Mouse (Mus musculus) hindbrain, postnatal 0 days (tissue): Measurements from ENCODE around the gene Prr36. TPM values are rescaled to one million over a fixed set of nuclear protein-coding genes. Genes with fewer than 3 reads are reported as not detected.

Source experiments
- ATAC-seq: fragments of 200-750 bp; cut with Nextera tagmentation; 2 replicates; pipeline ENCODE4 v1.8.0; 2017; ENCODE audit warnings: mild to moderate bottlenecking, moderate TSS enrichment, moderate library complexity
- DNase-seq: peaks from one replicate; pipeline ENCODE4 v3.0.0-alpha.2; 2015; ENCODE audit warnings: low spot score
- H3K27ac ChIP-seq: fragments of 300-500 bp; sonication (generic); 2 replicates; pipeline ENCODE4 v1.5.1; 2014; ENCODE audit warnings: mild to moderate bottlenecking
- H3K27me3 ChIP-seq: fragments of 300-500 bp; sonication (generic); 2 replicates; pipeline ENCODE4 v1.6.1; 2014; ENCODE audit warnings: low read length, mixed read lengths; ENCODE audit not compliant: insufficient read depth
- H3K36me3 ChIP-seq: fragments of 300-500 bp; sonication (generic); 2 replicates; pipeline ENCODE4 v1.6.1; 2014; ENCODE audit warnings: low read length, mixed read lengths; ENCODE audit not compliant: insufficient read depth
- H3K4me1 ChIP-seq: fragments of 300-500 bp; sonication (generic); 2 replicates; pipeline ENCODE4 v1.6.1; 2014; ENCODE audit warnings: antibody characterized with exemption, low read length, mixed read lengths; ENCODE audit not compliant: insufficient read depth
- H3K4me2 ChIP-seq: fragments of 300-500 bp; sonication (generic); 2 replicates; pipeline ENCODE4 v1.6.1; 2014; ENCODE audit warnings: low read depth, mild to moderate bottlenecking, low read length, moderate library complexity, mixed read lengths
- H3K4me3 ChIP-seq: fragments of 300-500 bp; sonication (generic); 2 replicates; pipeline ENCODE4 v1.5.1; 2014; ENCODE audit warnings: low read length
- H3K9ac ChIP-seq: fragments of 300-500 bp; sonication (generic); replicated peaks from 2 replicates; pipeline ENCODE4 v1.6.1; 2014; ENCODE audit warnings: mild to moderate bottlenecking, low read length, moderate library complexity, mixed read lengths
- H3K9me3 ChIP-seq: fragments of 300-500 bp; sonication (generic); 2 replicates; pipeline ENCODE4 v1.6.1; 2016; ENCODE audit warnings: low read length, mixed read lengths
- CTCF ChIP-seq: IDR thresholded peaks from 2 replicates; pipeline ENCODE4 v1.5.1; 2016; ENCODE audit warnings: antibody characterized with exemption, control low read depth, low read depth
- WGBS: fragments of 180-500 bp; shearing (Covaris S2); extraction: QIAGEN DNeasy Blood & Tissue Kit; methylation state at CpG from one replicate; pipeline ENCODE4 v1.1.7; 2014; 5-methylcytosine and 5-hydroxymethylcytosine counted together
- polyA plus RNA-seq: library from polyadenylated mRNA; unstranded; fragments of >200 nt; fragmentation: Nextera tagmentation; extraction: Ambion mirVana; gene quantifications from 2 replicates; pipeline ENCODE4 v1.2.1, GENCODE M21; 2015
- total RNA-seq: library from RNA; depleted of rRNA; stranded (reverse); fragments of >200 nt; gene quantifications from 2 replicates; pipeline ENCODE4 v1.2.3, GENCODE M21; 2014

Gene Prr36
- total and polyA plus RNA-seq, 2 experiments from 2014 or later, result 24.8 to 32.4 TPM

- peaks cover 22% of the 10 kb centered on the region for H3K4me1 ChIP-seq
- ATAC-seq, result 0 out of 2 replicates have a peak, but pooled peaks have one; percentile 1
These were observed 3.0 kb downstream of the Prr36 start for GRCm38 (mm10) chr8:4214006-4214980.

GRCm38 (mm10) chr8:4213210-4214005, 3.9 kb downstream of the Prr36 start:
- peak overlapping the region; percentile 49 for H3K27ac ChIP-seq
- no peaks in the 10 kb centered on the region for H3K9me3 ChIP-seq
- peak overlapping the region; percentile 86 for H3K4me2 ChIP-seq
- no peak for TF ChIP-seq CTCF
- peak; percentile 60 for DNase-seq
- WGBS, result 7% methylated on average over 18 of the region's 18 CpGs
- no peaks in the 10 kb centered on the region for H3K27me3 ChIP-seq
- peak overlapping the region; percentile 50 for H3K9ac ChIP-seq
- peaks cover 7% of the 10 kb centered on the region; the same call in 1 of the 2 replicates for H3K36me3 ChIP-seq
- H3K4me1 ChIP-seq, result peaks cover 22% of the 10 kb centered on the region
- H3K4me3 ChIP-seq, result peak overlapping the region; percentile 43
- ATAC-seq, result peak; percentile 4; the same call in 1 of the 2 replicates

More at GRCm38 (mm10) chr8:4214006-4214980, 3.0 kb downstream of the Prr36 start:
- Histone ChIP-seq H3K9ac (no peak overlapping the region; the same call in 1 of the 2 replicates), H3K4me3 (peak overlapping the region; percentile 43), H3K4me2 (peak overlapping the region; percentile 86), H3K9me3 (no peaks in the 10 kb centered on the region), H3K27ac (peak overlapping the region; percentile 49; the same call in 1 of the 2 replicates), H3K27me3 (no peaks in the 10 kb centered on the region), H3K36me3 (peaks cover 7% of the 10 kb centered on the region; the same call in 1 of the 2 replicates)
- DNase-seq, result peak; percentile 35
- 18% methylated on average over 33 of the region's 33 CpGs for WGBS
- TF ChIP-seq CTCF, result no peak

- Histone ChIP-seq H3K27me3 (no peaks in the 10 kb centered on the region), H3K4me1 (peaks cover 22% of the 10 kb centered on the region), H3K4me3 (peak overlapping the region; percentile 43), H3K27ac (peak overlapping the region; percentile 49), H3K9me3 (no peaks in the 10 kb centered on the region), H3K36me3 (peaks cover 7% of the 10 kb centered on the region; the same call in 1 of the 2 replicates), H3K9ac (peak overlapping the region; percentile 50), H3K4me2 (peak overlapping the region; percentile 86)
- peak; percentile 52 for DNase-seq
- no peak for TF ChIP-seq CTCF
- peak; percentile 3; the same call in 1 of the 2 replicates for ATAC-seq
- WGBS, result 2% methylated on average over 25 of the region's 25 CpGs
These were observed 4.5 kb downstream of the Prr36 start for GRCm38 (mm10) chr8:4212809-4213209.

GRCm38 (mm10) chr8:4211097-4211496, 6.2 kb downstream of the Prr36 start:
- peak; percentile 32 for DNase-seq

GRCm38 (mm10) chr8:4207016-4207350, 10.3 kb downstream of the Prr36 start:
- Histone ChIP-seq H3K4me2 (no peak overlapping the region), H3K4me3 (no peak overlapping the region), H3K9me3 (no peaks in the 10 kb centered on the region), H3K36me3 (peaks cover 38% of the 10 kb centered on the region), H3K4me1 (no peaks in the 10 kb centered on the region), H3K9ac (no peak overlapping the region), H3K27ac (no peak overlapping the region), H3K27me3 (no peaks in the 10 kb centered on the region)
- TF ChIP-seq CTCF, result no peak
- 56% methylated on average over 2 of the region's 2 CpGs for WGBS
- DNase-seq, result no peak
- ATAC-seq, result 0 out of 2 replicates have a peak, but pooled peaks have one; percentile 1

More at GRCm38 (mm10) chr8:4211097-4211496, 6.2 kb downstream of the Prr36 start:
- no peaks in the 10 kb centered on the region for H3K27me3 ChIP-seq
- ATAC-seq, result no peak
- no peaks in the 10 kb centered on the region for H3K9me3 ChIP-seq
- H3K27ac ChIP-seq, result no peak overlapping the region
- H3K4me2 ChIP-seq, result no peak overlapping the region
- no peak overlapping the region for H3K4me3 ChIP-seq
- H3K36me3 ChIP-seq, result peaks cover 7% of the 10 kb centered on the region; the same call in 1 of the 2 replicates
- no peak overlapping the region for H3K9ac ChIP-seq
- 64% methylated on average over 6 of the region's 6 CpGs for WGBS
- TF ChIP-seq CTCF, result peak; percentile 31; the same call in 1 of the 2 replicates
- peaks cover 22% of the 10 kb centered on the region for H3K4me1 ChIP-seq
